Mouse (Mus musculus) thymus, postnatal 25 days (tissue): Measurements from ENCODE around the gene Prpf38b.

Experiments used
- DNase-seq: peaks from one replicate; pipeline ENCODE4 v3.0.0; 2022

The Prpf38b gene

GRCm38 (mm10) chr3:108857714-108858113 is 53.8 kb downstream of the Prpf38b start:
- DNase-seq: no peak

- no peak for DNase-seq
Measured at GRCm38 (mm10) chr3:108857124-108857470, 54.4 kb downstream of the Prpf38b start.

- peak; percentile 65 for DNase-seq
Measured at GRCm38 (mm10) chr3:108856386-108857123, 55.0 kb downstream of the Prpf38b start.

DNA sequence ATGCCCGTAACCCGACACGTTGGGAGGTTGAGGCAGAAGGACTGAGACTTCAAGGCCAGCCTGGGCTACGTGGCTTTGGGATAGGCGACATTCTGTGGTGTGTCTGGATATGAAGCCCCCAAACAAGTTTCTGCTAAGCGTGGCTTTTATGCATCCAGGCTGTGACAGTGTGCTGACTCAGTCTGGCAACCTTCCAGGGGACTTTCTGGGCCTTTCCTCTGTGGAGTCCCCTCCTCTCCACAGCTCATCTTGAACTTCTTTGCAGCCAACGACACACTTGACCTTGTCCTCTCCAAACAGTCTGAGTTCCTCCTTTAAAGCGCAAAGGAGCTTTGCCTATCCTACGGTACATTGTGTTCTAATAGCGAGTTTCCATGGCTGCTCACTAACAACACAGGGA is 55.7 kb downstream of the Prpf38b start:
- no peak for DNase-seq

- no peak for DNase-seq
Measured at GRCm38 (mm10) chr3:108855371-108855770, 56.2 kb downstream of the Prpf38b start.

GRCm38 (mm10) chr3:108853266-108853665 is 58.3 kb downstream of the Prpf38b start:
- no peak for DNase-seq
